Mouse (Mus musculus) brown adipose tissue, adult 24 weeks (tissue): ENCODE data around the gene Pabpn1l. TPM values are rescaled to one million over a fixed set of nuclear protein-coding genes. Genes with fewer than 3 reads are reported as not detected.
"Not testable (repeated sequence)": the region's sequence is repeated elsewhere in the genome, so short reads cannot be mapped to it uniquely, and the experiment has no call there.

Experiments used
- H3K27ac ChIP-seq: fragments of 200-500 bp; replicated peaks from 2 replicates; pipeline ENCODE4 v1.5.1; 2012; ENCODE audit warnings: low read depth, mild to moderate bottlenecking, low read length
- H3K4me1 ChIP-seq: fragments of 200-500 bp; 2 replicates; pipeline ENCODE4 v1.6.1; 2012; ENCODE audit warnings: low read length, mixed read lengths; ENCODE audit not compliant: control insufficient read depth, insufficient read depth, insufficient read length
- H3K4me3 ChIP-seq: fragments of 200-500 bp; 2 replicates; pipeline ENCODE4 v1.5.1; 2012; ENCODE audit warnings: low read depth, mild to moderate bottlenecking, low read length, moderate library complexity; ENCODE audit not compliant: insufficient read depth
- polyA plus RNA-seq: library from polyadenylated mRNA; stranded (reverse); fragments of >200 nt; gene quantifications from 2 replicates; pipeline ENCODE4 v1.2.4, GENCODE M21; 2012; ENCODE audit not compliant: missing spikeins, insufficient read depth, insufficient read length

Pabpn1l gene
- polyA plus RNA-seq, 1 experiment, result not detected

DNA sequence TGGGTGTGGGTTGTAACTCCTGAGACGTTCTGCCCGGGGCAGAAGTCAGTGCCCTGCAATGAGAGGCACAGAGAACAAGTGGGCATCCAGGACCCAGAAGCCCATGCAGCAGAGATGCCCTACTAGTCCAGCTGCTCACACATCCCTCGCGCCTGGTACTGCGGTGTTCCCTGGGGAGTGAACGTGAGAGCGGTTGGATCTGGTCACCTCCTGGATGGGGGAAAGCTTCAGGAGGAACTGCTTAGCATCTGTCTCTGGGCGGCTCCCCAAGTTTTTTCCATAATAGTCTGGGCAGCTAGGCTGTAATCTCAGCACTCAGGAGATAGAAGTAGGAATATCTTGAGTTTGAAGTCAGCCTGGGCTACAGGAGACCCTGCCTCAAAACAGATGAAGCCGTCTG is 37.6 kb downstream of the Pabpn1l start:
- Histone ChIP-seq H3K4me3 (no peak overlapping the region), H3K27ac (no peak overlapping the region), H3K4me1 (0 out of 2 replicates have a peak, but pooled peaks cover 4% of the 10 kb centered on the region)

DNA sequence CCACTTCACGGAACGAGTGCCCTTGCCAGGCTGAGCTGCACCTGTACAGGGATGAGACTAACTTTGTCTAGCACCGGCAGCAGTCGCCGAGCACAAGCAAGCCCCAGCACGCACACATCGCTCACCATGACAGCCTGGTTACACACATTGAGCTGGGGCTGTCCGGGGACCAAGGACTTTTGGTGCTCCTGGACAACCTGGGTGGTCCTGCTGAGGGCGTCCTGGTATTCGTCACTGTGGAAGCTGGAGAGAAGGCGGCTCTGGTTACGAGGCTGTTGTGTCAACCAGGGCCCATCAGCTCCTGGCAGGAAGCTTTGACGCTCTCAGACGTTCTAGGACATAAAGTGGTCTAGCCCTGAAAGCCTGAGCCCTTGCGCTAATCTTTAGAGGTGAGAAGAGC is 41.6 kb downstream of the Pabpn1l start:
- no peak overlapping the region for H3K4me3 ChIP-seq
- no peak overlapping the region for H3K27ac ChIP-seq
- H3K4me1 ChIP-seq, result peaks cover 5% of the 10 kb centered on the region; the same call in 1 of the 2 replicates

DNA sequence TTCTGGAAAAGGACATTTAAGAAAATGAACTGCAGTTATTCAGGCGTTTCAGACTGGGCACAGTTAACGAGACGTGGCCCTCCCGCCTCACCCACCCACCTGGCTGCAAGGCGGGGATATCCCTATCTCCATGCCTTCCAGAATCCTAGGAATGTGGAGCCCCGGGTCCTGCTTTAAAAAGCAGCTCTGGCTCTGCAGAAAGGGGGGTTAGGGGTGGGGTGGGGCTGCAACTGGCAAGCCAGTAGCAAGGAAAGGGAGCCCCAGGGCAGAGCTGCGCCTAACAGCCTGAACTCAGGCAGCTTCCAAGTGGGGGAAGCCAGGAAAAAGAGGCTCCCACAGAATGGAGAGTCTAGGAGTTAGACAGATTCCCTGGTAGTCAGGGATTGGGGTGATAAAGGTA is 43.3 kb downstream of the Pabpn1l start:
- no peak overlapping the region for H3K27ac ChIP-seq

DNA sequence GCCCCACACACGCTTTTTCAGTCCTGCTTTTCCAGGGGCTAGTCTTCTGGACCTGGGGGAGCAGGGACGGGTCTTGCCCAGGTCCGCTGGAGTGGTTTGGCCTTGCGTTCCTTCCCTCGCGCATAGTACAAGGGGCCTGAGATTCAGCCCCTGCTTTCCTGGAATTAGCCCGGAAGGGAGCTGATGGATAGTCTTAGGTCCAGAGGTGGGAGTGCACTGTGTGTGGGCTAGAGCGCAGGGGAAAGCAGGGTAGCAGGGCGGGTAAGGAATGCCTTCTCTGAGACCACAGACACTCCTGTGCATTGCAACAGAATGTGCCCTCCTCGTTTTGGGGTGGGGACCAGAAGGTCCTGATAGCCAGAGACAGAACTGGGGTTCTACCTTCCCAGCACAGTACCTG is 45.4 kb downstream of the Pabpn1l start:
- Histone ChIP-seq H3K4me3 (no peak overlapping the region), H3K4me1 (peaks cover 7% of the 10 kb centered on the region), H3K27ac (no peak overlapping the region)

More for the DNA sequence above, 43.3 kb downstream of the Pabpn1l start:
- Histone ChIP-seq H3K4me3 (no peak overlapping the region), H3K4me1 (peaks cover 7% of the 10 kb centered on the region)

DNA sequence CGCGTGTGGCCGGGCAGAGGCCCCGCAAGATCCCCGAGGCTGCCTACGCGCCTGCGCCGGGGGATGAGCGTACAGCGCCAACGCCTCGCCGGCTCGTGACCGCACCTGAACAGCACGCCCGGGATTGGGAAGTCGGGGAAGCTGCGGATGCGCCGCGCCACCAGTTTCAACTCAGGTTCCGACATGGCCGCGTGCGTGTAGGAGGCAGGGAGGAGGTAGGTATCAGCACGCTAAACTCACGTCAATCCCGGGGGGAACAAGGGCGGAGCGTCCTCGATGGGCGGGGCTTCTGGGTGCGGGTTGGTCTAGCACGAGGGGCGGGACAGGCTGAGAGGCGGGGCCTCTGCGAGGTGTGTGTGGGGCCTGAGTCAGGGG is 45.9 kb downstream of the Pabpn1l start, which contains the start of gene Aprt:
Gene Aprt (minus strand): TSS at position 262 of the 375 bp plus-strand sequence.
- no peak within 1 kb of the TSS for H3K27ac ChIP-seq
- peaks cover 7% of the 10 kb centered on the region for H3K4me1 ChIP-seq
- H3K4me3 ChIP-seq, result peak within 1 kb of the TSS; percentile 82

DNA sequence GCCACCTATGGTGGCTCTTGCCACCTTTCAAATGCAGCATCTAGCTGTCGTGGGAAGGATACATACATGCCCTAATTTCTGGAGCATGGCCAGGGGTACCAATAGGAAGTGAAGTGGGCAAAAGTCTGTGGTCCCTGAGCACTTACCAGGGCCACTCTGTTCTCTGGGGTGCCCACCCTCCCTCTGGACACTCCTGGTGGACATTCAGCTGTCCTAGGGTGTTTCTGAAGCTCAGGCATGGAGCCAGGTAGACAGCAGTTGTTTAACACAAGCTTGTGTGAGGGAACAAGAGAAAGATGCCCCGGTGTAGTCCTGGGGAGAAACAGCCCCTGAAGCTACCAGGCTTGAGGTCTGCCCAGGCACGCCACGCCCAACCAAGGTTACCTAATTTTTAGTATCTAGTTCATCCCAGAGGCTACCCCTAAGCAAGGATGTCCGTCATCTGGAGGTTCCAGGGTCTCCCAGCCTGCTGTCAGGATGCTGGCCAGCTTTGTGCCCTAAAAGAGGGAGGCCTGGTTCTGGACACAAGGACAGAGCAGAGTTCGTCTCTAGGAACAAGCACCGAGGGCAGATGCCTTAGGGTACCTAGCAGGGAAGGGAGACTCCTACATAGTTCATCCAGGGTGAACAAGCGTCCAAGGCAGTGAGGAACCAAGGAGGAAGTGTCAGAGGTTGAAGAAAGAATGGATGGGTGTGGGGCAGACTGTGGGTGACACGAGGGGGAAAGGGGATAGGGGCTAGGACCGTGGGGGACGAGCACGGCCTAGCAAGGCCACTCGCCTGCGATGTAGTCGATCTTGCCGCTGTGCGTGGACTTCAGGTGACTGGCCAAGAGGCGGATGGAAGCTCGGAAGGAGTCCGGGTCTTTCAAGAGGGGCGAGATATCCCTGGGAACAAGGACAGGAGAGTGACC is 46.5 kb downstream of the Pabpn1l start:
- Histone ChIP-seq H3K4me3 (peak overlapping the region; percentile 82), H3K4me1 (peaks cover 7% of the 10 kb centered on the region), H3K27ac (no peak overlapping the region)

DNA sequence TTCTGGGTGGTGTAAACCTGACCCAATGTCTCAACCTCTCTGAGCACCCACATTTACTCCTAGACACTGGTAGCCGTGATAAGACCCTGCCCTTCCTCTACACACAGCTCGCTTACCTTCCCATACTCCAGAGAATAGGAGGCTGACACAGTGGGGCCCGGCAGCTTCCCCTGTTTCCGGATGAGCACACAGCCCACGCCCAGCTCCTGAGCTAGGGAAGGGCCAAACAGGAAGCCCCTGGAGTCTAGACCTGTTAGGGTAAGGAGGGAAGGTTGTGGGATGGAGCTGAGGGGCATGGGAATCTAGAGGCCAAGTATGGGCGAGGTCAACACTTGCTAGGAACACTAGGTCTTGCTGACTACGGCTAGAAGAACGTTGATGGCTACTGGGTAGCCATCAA is 47.3 kb downstream of the Pabpn1l start:
- no peak overlapping the region; the same call in 1 of the 2 replicates for H3K27ac ChIP-seq
- H3K4me1 ChIP-seq, result peaks cover 7% of the 10 kb centered on the region
- H3K4me3 ChIP-seq, result peak overlapping the region; percentile 82; the same call in 1 of the 2 replicates

DNA sequence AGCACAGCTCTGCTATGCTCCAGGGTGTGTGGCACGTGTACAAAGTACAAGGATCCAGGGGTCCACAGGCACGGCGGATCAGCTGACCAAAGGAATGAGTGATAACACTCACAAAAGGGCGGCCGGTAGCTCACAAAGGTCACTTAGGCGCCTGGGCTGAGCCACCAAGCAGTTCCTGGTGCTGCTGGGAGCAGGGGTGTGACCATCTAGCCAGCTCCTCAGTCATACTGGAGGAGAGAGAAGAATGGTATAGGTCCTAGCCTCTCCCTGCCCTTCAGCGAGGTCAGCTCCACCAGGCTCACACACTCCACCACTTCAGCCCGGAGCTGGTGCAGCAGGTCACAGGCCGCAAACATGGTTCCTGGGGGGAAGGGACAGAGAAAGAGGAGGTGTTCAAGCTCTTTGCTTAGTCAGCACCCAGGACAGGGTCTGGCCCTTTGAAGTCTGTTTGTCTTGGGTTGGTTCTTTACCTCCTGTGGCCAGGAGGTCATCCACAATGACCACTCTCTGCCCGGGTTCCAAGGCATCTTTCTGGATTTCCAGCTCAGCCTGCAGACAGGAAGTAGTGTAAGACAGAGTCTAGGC is 47.8 kb downstream of the Pabpn1l start:
- Histone ChIP-seq H3K4me3 (peak overlapping the region; percentile 82; the same call in 1 of the 2 replicates), H3K27ac (no peak overlapping the region; the same call in 1 of the 2 replicates), H3K4me1 (peaks cover 7% of the 10 kb centered on the region)

DNA sequence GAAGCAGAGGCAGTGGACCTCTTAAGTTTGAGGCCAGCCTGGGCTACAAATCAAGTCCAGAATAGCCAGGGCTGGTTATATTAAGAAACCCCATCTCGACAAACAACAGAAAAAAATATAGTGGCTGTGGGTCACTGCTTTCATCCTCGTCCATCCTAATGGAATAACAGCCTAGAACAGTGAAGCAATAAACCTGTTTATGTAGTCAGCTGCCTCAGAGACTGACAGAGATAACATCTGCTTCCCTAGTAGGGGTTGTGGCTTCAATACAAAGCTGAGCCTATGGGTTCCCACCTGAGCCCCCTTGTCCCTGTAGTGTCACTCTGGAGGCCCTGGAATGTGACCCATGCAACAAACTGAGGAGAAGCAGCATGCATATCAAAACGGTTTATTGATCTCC is 48.3 kb downstream of the Pabpn1l start:
- H3K4me3 ChIP-seq, result no peak overlapping the region
- H3K4me1 ChIP-seq, result peaks cover 7% of the 10 kb centered on the region
- no peak overlapping the region for H3K27ac ChIP-seq

DNA sequence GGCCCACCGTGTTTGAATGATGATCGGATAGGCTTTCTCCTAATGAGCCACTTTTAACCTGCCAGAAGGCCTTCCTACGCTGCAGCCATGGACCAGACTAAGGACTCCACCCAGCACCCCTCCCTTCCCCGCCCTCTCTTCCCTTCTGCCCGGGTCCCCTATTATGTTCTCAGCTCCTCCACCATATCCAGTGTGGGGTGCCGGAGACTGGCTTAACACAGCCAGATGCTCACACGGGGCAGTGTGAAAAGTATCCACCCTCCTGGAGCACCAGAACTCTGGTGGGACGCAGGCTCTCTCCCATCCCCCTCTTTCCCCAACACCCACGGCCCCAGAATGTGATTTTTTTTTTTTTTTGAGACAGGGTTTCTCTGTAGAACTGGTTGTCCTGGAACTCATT is 49.0 kb downstream of the Pabpn1l start:
- no peak overlapping the region for H3K4me3 ChIP-seq
- no peak overlapping the region for H3K27ac ChIP-seq
- peaks cover 7% of the 10 kb centered on the region for H3K4me1 ChIP-seq

DNA sequence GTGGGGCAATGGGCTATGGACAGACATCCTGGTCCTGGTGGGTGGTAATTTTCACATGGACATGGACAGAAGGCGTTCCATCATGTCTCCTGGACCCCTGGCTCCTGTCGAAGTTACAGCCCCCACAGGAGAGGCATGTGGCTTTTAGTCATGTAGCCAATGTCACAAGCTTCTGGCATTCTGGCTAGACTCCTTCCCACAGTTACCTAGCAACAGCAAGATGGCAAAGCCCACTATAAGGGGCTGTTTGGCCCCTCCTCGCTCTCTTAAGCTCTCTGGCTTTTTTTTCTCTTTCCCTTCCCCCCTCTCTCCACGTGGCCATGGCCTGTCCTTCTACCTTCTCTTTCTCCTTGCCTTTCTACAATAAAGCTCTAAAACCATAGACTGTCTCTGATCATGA is 49.4 kb downstream of the Pabpn1l start:
- not testable (repeated sequence) for H3K4me3 ChIP-seq, H3K4me1 ChIP-seq, H3K27ac ChIP-seq

DNA sequence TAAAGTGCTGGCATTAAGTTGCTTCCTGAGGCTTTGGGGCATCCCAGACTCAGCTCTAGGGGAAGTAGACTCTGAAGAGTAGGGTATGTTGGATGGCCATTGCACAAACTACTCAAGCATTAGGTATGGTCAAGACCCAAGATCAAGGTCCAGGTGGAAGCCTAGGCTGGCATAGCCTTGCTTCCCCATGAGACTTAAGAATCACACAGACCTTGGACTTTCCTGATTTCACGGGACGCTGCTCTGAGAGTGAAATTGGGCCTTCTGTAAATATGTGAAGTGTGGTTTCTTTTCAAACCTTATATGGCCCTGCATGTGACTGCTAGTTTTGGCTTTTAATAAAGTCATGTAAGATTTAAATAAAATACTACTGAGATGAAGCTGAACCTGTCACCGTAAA is 49.8 kb downstream of the Pabpn1l start:
- peaks cover 7% of the 10 kb centered on the region for H3K4me1 ChIP-seq
- no peak overlapping the region for H3K27ac ChIP-seq
- no peak overlapping the region for H3K4me3 ChIP-seq

DNA sequence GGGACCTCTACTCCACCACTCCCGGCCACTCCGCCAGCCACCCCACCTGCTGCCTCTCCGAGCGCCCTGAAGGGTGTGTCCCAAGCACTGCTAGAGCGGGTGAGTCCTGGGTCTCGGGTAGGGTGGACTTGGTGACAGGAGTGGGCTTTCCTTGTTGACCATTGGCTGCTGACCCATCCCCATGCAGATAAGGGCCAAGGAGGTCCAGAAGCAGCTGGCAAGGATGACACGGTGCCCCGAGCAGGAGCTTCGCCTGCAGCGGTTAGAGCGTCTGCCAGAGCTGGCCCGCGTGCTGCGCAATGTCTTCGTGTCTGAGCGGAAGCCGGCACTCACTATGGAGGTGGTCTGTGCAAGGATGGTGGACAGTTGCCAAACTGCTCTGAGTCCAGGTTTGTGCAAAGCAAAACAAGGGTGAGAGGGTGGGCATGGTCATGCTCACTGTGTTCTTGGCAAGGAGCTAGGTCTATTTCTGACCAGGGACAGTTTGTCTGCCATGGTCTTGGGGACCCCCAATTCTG is 50.7 kb downstream of the Pabpn1l start:
- peaks cover 7% of the 10 kb centered on the region for H3K4me1 ChIP-seq
- no peak overlapping the region for H3K4me3 ChIP-seq
- H3K27ac ChIP-seq, result no peak overlapping the region

DNA sequence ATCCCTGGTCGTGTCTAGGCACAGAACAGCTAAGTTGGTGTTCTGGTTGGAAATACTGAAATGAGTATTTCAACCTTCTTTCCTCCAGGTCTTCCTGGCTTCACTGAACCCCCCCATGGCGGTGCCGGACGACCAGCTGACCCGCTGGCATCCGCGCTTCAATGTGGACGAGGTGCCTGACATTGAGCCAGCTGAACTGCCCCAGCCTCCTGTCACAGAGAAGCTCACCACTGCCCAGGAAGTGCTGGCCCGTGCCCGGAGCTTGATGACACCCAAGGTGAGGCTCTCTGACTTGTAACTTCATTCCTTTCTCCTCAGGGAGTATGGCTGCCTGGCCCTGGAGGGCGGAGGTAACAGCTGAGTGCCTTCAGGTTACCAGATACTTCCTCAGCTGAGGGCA is 51.4 kb downstream of the Pabpn1l start:
- Histone ChIP-seq H3K4me1 (peaks cover 12% of the 10 kb centered on the region), H3K4me3 (no peak overlapping the region), H3K27ac (no peak overlapping the region)

DNA sequence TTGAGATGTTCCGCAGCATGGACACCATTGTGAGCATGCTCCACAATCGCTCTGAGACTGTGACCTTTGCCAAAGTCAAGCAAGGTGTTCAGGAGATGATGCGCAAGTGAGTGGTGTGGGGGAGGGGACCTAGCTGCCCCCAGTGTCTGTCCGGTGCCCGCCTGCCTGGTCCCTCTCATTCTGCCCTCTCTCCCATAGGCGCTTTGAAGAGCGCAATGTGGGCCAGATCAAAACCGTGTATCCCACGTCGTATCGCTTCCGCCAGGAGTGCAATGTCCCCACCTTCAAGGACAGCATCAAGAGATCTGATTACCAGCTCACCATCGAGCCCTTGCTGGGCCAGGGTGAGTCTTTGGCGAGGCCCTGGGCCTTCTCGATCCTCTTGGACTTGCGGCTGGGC is 52.5 kb downstream of the Pabpn1l start:
- no peak overlapping the region for H3K4me3 ChIP-seq
- H3K27ac ChIP-seq, result no peak overlapping the region
- peaks cover 5% of the 10 kb centered on the region for H3K4me1 ChIP-seq
